Mouse (Mus musculus) stomach, postnatal 0 days (tissue): ENCODE data around the gene Fam129c.

Experiments
- CTCF ChIP-seq: IDR thresholded peaks from 2 replicates; pipeline ENCODE4 v1.5.1; 2016; ENCODE audit warnings: antibody characterized with exemption, low read depth, mild to moderate bottlenecking, moderate library complexity
- EP300 ChIP-seq: optimal IDR thresholded peaks from 2 replicates; pipeline ENCODE3; 2016; ENCODE audit warnings: antibody characterized with exemption

GRCm38 (mm10) chr8:71625088-71625487, 27.6 kb downstream of the Fam129c start:
- TF ChIP-seq CTCF = no peak
- TF ChIP-seq EP300 = no peak
